Mouse (Mus musculus) frontal cortex, adult 2 months (tissue): ENCODE measurements at regions not wholly inside any gene's neighbourhood (a gene's known extent, or its start where the extent isn't known, plus 50 kb on each side); places are given as distances from the start of the nearest gene placed in this dataset.
A peak's percentile ranks its signal among the peaks of the same experiment; 100 is the strongest.

Source experiments
- DNase-seq, 2 experiments: peaks; one replicate each; pipeline ENCODE4 v3.0.0; 2022; ENCODE audit warnings: low spot score in 1 of 2; ENCODE audit errors: extremely low spot score in 1 of 2

DNA sequence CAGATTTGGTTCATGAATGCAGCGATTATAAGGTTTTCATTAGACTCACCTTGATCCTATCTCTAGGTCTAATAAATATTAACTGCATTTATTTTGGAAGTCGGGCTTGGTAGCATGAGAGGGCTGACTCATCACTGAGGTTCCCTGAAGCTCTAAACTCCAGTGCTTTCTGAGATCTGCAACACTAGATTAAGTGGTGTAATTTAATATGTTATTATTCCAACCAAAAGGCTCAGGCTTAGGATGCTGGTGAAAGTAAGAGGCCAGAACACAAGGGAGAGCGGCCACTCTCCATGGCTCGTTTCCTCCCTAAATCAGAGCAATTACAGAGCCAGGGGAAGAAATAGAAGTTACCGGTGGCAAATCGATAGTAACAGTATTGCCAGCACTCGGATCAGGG, 159.4 kb upstream of the Map3k1 start:
- no peak for DNase-seq

DNA sequence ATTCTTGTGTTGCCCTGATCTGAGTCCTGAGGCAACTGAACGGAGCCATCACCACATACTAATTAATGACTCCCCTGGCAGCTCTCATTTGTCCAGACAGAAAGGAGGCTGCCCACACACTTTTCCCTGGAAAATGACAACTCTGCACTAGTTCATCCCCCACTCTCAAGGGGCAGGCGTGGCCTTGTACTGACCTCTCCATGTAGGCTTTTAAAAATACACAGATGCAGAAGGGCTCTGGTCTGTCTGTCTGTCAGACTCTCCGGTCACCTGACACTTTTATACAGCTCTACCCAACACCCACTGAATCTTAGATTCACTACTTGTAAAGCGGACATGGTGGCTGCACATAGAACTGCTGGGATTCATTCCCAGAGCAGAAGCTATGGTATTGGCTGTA, 165.5 kb upstream of the Map3k1 start:
- DNase-seq: no peak

DNA sequence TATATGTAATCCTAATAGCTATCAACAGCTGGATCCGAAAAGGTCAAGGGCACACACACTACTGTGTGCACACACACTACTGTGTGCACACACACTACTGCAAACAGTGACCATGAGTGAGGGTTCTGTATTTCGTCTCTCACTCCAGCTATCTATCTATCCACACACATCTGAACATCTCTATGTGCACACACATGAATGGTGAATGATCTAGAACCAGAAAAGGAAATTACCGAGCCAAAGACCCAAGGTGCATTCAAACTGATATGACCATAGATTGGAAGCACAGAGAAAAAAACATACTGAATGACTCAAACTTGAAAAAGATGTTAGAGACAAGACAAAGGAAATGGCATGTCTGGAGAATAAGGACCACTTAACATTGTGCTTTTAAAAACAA, 166.8 kb upstream of the Map3k1 start:
- DNase-seq: no peak

DNA sequence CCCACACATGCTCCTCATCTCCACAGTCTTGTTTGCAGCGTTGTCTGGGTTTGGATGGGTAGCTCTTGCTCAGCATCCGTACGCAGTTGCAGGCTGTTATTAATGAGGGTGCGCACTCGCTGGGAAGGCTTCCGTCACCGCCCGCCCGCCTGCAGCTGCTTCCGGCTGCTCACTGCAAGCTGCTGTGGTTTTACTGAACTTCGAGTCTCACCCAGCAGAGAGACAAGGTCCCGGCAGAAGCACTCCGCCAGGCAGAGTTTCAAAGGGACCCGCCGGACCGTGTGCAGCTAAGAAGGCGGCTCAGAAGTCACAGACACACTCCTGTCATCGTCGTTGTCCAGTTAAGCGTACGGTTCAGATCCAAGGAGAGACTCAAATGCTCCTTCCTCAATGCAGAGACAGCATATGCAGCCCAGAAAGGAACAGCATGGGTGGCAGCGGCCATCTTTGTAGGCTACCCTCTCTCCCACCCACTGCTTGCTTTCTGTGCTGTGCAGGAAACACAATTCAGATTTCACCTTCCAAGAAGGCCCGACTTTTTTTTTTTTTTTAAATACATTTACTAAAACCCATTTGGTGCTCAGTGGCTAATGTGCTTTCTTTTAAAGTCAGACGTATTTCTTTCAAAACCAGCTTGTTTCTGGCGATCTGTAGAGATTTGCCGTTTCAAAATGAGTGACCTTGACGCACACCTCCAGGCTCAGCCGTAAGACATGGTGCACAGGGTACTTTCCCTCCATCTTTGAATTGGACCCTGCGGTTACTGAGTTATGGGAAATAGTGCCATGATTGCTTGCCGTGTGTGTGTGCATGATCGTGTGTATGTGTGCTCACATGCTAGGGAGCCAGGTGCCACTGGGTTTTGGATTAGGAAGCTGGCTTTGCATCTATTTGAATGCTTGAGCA, 169.2 kb upstream of the Map3k1 start:
- DNase-seq: no peak

DNA sequence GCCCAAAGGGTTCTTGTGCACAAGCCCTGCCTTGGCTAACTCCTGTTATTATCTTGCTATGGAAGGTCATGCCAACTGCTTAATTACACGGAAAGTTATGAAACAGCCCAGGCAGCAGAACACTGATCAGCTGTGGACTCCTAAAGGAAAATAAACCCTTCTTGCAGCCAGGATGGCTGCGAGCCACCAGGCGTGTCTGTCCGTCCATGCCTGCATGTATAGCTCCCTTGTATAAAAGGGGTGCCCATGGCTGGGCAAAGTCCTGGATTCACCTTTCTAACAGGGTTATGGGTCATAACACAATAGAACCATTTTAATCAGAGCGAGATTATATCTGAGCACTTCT, 169.9 kb upstream of the Map3k1 start:
- no peak for DNase-seq

DNA sequence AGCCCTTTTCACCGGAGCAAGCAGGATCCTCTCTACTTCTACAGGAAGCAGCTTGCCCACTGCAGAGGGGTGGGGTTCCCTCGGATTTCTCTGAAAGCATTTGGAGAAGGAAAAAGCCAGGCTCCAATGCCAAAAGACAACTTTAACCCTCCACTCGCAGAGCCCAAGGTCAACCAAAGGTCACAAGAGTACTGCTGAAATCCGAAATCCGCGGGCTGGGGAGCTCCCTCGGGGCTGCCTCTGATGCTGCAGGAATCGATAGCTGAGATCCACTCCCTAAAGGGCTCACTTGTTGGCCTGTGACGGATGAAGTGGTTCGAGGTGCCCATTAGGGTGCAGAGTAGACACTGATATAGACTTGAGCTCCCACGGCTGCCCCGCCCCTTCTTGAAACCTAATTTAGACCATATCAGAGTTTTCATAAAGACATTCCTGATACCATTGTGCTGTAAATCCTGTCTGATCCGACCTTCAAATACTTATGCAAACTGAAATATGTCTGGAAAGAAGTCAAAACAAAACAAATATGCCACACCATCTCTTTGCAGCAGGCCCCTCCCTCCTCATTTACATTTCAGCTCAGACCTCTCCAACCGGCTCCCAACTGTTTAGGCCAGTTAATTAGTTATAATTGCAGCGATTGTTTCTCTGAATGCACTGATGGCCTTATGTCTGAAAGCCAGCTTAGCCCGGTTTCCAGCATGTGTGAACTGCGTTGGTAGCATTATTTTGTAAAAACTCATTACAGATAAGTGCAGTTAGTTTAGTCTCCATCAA, 170.8 kb upstream of the Map3k1 start:
- no peak for DNase-seq

DNA sequence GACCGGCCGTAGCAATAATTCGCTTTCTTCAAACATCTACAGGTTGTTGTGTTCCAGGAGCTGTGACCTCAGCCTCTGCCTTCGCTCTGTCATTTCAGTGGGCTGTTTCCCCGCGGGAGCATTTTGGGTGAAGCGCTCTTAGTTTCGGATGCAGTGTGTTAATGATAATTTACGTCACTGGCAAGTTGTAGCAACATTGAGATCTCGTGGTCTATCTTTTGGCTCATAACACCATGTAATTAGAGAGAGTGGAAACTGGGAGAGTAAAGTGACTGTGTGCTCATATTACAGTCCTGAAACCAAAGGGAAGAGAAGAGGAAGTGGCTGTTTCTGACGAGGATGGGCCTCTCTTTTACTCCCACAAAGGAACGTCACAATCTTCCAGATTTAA, 171.4 kb upstream of the Map3k1 start:
- DNase-seq: no peak

DNA sequence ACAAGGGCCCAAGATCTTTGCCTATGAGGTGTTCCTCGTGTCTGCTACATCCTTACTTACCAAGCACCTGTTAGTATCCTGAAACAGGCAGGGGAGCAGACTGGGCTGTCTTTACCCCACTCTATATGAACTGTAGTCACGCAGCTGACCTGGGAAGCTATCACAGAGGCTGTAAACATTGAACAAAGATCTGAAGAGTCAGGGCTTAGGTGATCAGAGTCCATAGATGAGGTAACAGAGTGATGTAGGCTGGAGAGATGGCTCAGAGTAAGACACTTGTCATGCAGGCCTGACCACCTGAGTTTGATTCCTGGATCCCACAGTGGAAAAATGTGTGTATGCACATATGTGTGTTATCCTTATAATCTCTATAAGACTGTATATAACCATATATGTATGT, 172.3 kb upstream of the Map3k1 start:
- no peak for DNase-seq

DNA sequence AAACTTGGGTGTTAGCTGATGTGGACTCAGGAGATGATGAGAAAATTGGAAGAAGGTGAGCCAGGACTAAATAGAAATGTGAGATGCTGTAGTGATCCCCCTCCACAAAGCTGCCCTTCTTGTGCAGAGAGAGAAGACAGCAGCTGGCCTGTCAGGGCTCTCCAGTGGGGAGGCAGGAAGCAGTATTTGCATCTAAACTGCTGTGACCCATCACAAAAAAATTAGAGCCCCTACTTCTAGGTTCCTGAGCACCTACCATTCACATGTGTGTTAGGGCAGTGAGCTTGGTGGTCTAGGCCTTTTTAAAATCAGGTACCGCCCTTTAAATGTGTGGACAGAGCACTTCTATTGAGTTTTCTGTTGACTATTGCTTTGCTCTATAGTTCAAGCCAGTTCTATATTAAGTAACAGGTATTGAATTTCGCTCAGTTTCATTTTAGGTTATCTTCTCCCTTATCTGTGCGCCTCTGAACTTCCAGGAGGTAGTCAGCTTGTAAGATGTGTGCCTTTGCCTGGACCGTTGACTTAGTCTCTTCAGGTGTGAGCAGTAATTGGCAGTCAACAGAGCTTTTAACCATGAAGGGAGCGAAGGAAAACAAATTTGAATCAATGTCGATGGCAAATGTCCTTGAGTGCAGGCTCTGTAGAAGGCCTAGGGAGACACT, 174.1 kb upstream of the Map3k1 start:
- no peak for DNase-seq

DNA sequence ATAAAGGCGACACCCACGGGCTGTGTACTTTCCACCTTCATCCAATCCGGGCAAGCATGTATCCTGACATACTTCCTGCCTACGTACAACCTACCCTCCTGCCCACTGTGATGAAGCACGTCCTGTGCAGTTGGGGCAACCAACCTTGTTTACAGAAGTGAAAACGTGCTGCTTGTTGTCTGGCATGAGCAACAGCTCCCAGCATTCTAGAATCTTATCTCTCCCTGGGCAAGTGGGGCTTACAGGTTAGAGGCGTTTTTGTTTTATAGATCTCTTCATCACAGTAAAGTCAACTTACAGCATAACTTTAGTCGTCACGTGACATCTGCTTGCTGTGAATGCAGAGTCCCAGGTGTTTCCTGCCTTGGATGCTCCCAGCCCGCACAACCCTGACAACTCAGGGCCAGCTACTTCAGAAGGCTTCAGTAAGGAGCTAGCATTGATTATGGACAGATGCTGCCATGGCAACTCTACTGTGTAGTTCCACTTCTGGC, 175.3 kb upstream of the Map3k1 start:
- DNase-seq: no peak

DNA sequence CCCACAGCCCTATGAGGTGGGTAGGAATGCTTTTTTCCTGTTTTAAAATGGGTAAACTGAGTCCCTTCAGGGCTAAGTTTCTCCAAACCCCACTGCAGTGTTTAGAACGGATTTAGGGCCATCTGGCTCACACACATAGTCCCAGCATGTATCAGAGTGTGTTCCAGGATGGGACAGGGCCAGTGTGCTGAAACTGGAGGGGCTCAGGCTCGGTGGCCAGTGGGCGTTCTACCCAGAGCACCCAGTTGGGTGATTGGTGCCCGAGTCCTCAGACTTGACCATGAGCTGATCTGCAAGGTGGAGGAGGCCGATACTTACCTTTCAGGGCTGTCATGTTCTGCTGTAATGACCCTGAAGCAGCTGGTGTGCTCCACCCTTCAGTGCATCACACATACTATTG, 176.6 kb upstream of the Map3k1 start:
- no peak for DNase-seq

DNA sequence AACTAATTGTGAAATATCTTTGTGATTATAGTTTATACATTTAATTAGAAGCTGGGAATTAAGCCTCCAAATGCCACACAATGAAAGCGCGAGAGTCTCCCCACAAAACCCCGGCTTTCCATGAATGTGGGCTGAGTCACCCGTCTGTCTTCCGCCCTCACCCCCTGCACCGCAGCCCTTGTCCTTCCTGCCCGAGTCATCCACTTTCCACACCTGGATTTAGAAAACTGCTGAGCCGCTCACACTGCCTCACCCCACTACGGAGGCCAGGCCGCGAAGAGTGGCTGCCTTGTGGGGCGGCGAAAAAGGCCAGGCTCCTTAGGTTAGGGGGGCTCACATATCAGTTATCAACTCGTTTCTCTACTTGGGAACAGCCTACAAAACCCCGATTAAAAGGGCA, 177.9 kb upstream of the Map3k1 start:
- no peak for DNase-seq

DNA sequence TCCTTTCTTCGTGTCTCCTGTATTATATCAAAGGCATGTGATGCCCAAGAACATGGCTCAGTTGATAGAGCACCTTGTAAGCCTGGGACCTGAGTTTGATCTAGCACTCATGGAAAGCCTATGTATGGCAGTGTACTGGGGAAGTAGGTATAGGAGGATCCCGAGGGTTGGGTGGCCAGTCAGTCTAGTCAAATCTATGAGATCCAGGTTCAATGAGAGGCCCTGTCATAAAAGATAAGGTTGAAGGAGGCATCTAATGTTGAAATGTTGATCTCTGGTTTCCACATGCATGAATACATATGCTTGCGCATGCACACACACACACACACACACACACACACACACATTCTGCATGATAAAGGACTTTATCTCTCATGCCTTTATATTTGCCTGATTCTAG, 178.6 kb upstream of the Map3k1 start:
- DNase-seq: no peak

DNA sequence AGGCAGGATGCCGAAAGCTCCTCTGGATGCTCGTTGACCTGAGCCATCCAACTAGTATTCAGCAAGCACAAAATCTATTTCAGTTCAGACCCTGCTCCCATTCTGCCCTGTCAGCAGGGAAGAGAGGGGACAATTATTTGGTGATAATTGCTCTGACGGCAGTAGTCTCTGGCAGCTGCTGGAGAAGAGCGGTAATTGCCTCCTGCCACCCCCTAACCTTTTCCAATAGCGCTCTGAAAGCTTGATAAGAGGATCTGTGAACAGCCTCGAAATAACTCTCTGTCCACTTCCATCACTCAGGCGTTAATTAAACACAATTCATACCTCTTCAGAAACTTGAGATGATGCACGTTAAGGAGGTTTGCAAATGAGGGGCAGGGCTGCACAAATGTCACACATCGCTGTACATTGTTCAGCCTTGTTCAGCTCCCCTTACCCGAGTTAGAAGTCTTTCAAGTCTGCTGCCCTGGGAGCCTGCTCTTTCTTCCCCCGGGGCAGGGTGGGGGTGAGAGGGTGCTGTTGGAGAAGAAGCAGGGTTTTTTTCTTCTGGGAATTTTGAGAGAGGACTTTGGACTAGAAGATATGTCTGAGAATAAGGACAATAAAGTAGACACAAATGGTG, 182.2 kb upstream of the Map3k1 start:
- no peak for DNase-seq

DNA sequence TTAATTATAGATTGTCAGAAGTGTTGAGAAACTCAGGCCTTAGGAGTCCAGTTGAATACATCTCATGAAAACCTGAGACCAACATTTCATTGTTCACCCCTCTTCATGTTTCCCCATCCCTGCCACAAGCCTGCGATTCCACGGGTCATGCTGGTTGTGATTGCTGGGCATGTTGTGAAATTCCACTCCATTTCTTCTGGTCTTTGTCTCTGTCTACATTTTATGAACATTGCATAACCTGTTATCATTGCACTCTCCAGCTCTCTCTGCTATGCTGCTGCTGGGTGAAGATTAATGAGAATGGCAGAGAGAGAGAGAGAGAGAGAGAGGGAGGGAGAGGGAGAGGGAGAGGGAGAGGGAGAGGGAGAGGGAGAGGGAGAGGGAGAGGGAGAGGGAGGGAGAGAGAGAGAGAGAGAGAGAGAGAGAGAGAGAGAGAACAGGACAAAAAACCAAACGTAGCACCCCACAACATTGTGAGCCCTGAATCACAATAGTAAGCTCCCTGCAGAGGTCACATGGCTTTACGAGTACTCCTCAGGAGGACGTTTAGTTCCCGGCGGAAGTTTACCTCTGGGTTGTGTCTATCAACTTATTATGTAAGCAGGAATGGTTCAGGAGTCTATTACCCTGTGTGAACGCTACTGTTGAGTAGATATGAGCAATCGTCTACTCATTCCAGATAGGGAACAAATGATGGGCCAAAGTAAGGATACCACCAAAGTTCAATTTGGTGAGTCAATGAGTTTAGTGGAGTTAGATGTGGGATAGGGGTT, 183.5 kb upstream of the Map3k1 start:
- no peak for DNase-seq

DNA sequence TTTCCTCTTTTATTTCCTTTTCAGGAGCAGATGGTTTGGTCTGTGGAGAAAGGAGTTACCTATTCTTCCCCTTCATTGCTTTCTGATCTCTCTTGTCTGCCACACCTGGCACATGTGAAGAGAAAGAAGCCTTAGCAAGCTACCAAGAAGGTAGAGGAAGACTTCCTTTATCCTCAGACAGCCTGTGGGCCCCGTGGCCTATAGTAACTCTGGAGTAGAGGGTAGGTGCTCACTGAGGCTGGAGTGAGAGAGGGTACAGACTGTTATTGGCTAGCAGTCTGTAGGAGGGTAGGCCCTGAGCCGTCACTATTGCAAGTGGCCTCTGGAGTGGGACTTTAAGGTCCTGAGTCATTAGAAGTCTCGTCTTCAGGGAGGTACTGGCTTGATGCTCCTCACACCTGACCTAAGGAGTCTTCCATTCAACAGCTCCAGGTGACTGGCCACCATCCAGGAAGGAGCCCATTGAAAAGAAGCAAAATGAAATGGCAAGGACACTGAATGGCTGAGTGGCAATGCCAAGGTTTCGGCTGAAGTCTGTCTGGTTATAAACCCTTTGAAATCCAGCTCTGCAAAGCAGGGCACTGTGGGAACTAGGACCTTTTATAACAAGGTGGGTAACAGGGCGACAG, 186.2 kb upstream of the Map3k1 start:
- DNase-seq: no peak

DNA sequence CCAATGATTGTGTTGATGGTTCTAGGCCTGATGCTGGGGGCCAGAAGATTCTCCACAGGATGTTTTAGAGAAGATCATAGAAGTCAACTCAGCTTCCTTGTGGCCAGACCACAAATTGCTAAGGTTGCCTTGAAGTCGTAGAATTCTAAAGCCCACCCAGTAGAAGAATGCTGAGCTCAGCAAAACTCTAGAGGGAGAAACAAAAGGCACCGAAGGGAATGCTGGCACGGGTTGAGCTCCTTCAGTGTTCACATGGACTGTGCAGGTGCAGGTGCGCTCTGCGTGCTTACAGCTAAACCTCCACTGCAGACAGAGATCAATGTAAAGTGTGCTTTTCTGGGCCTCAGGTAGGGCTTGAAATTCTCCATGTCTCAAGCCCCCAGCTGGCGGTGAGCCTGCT, 186.9 kb upstream of the Map3k1 start:
- no peak for DNase-seq

DNA sequence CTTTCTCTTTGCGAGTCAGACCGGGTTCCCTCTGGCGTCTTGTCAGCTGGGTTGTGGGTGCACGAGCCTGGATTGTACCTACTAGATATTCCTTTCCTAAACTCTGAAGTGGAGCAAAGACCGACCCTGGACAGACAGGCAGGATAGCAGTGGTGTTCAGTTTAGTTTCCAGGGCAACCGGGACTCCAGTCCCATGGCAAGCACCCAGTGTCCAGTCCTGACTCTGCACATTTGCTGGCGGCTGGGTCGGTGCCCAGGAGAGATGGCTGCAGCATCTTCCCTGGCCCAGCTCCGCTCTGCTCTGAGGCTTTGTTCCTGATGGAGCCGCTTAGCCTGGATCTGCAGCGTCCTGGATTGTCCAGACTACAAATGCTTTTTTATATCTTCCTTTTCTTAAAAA, 188.1 kb upstream of the Map3k1 start:
- DNase-seq: peak in 1 of 2 experiments; percentile 36

DNA sequence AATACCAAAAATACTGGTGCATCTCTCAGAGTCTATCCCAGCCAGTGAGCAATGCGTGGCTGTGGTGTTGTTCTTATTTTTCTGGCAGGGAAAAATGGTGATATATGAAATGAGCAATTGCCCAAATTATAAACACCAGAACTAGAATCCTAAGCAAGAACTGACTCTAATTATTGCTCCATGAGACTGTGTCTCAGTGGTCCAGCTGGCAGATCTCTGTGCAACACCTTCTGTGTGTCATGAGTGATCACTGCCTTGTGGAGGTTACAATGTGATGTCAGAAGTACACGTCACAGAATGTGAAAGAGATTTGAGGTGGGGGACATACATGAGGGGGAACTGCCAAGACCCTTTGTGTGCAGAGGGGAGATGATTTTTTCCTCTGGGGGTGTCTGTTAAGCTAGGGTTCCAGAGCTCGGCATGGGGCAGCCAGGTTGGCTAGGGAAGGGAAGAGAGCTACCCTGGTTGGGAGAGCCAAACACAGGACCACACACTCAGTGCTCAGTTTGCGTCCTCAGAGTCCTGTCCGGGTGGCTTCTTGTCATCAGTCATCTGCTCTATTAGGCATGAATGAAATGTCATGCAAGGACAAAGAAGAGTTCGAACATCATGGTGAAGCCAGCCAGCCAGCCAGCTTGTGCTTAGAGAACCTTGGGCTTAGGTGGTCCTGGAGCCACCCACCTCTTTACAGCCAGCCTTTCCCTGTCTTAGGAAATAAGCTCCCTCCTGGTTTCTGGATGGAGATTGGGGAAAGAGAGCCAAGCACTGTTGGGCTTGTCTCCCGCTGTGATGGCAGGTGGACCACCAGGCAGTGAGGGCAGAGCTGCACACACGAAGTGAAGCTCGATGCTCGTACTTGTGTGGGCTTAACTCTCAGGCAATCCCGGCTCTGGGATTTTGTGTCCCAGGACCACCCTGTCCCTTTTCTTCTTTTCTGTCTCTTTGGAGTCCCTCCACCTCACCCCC, 189.5 kb upstream of the Map3k1 start:
- DNase-seq: no peak
